Mouse (Mus musculus) ovary, adult 10 weeks (tissue): Measurements from ENCODE around the gene Pgk1. TPM values are rescaled to one million over a fixed set of nuclear protein-coding genes. Genes with fewer than 3 reads are reported as not detected.

Experiments used
- polyA plus RNA-seq: library from polyadenylated mRNA; stranded (reverse); fragments of 350-450 nt; fragmentation: Illumina TruSeq; extraction: RNeasy Lipid Tissue Mini Kit (QIAGEN cat#74804); gene quantifications from one replicate; pipeline ENCODE4 v1.2.3, GENCODE M21; 2014

Gene Pgk1
- 122 TPM for polyA plus RNA-seq

GRCm38 (mm10) chrX:106186713-106187649 is at the start of gene Pgk1:
Gene Pgk1 (plus strand): TSS chrX:106187100.

GRCm38 (mm10) chrX:106142936-106143335 is 44.0 kb upstream of the Pgk1 start, which contains the start of gene Tlr13:
Gene Tlr13 (plus strand): TSS chrX:106143204.

GRCm38 (mm10) chrX:106221058-106221457 is 34.2 kb downstream of the Pgk1 start, which contains the start of gene Taf9b:
Gene Taf9b (minus strand): TSS chrX:106221158.

Other genes with a start within 250 kb of the Pgk1 start
- gene Magt1, start 175.2 kb upstream of the Pgk1 start, polyA plus RNA-seq, result 169 TPM
- gene Cox7b, start 171.4 kb upstream of the Pgk1 start, polyA plus RNA-seq, result 490 TPM
- gene Atp7a, start 159.8 kb upstream of the Pgk1 start, polyA plus RNA-seq, result 125 TPM
- 11.1 TPM for gene Tlr13, start 43.9 kb upstream of the Pgk1 start, polyA plus RNA-seq
- 63.0 TPM for gene Taf9b, start 34.1 kb downstream of the Pgk1 start, polyA plus RNA-seq
- not detected for gene Fnd3c2, start 68.3 kb downstream of the Pgk1 start, polyA plus RNA-seq